Mouse (Mus musculus): ENCODE data around the gene Gucy2e.

GRCm38 (mm10) chr11:69174722-69175121, 62.1 kb downstream of the Gucy2e start:
- TF ChIP-seq POLR2A (IDR thresholded peaks at IDR 0.05; ENCODE audit: borderline replicate concordance, low read depth, low read length) (no peak), CTCF (IDR thresholded peaks at IDR 0.05; ENCODE audit: low read depth, low read length) (no peak)

Data from bone marrow macrophage, adult 2 months (primary cell).